Mouse (Mus musculus) limb, embryonic 10.5 days (tissue): ENCODE results near the gene Pipox. TPM values are rescaled to one million over a fixed set of nuclear protein-coding genes. Genes with fewer than 3 reads are reported as not detected.
A peak's percentile ranks its signal among the peaks of the same experiment; 100 is the strongest.

Source experiments
- DNase-seq: peaks from one replicate; pipeline ENCODE4 v3.0.0-alpha.2; 2017; ENCODE audit warnings: low spot score
- H3K27ac ChIP-seq: fragments of 300-500 bp; sonication (generic); 2 replicates; pipeline ENCODE4 v1.5.1; 2016; ENCODE audit warnings: mild to moderate bottlenecking
- H3K27me3 ChIP-seq: fragments of 300-500 bp; sonication (generic); 2 replicates; pipeline ENCODE4 v1.6.1; 2016; ENCODE audit warnings: low read depth, mild to moderate bottlenecking; ENCODE audit not compliant: poor library complexity, severe bottlenecking
- H3K36me3 ChIP-seq: fragments of 300-500 bp; sonication (generic); 2 replicates; pipeline ENCODE4 v1.6.1; 2016; ENCODE audit warnings: mild to moderate bottlenecking, moderate library complexity
- H3K4me1 ChIP-seq: fragments of 300-500 bp; sonication (generic); 2 replicates; pipeline ENCODE4 v1.6.1; 2016
- H3K4me3 ChIP-seq: fragments of 300-500 bp; sonication (generic); 2 replicates; pipeline ENCODE4 v1.5.1; 2016; ENCODE audit warnings: mild to moderate bottlenecking, moderate library complexity
- H3K9me3 ChIP-seq: fragments of 300-500 bp; sonication (generic); replicated peaks from 2 replicates; pipeline ENCODE4 v1.6.1; 2016; ENCODE audit warnings: mild to moderate bottlenecking
- WGBS: fragments of 180-500 bp; shearing (Covaris S2); methylation state at CpG from one replicate; pipeline ENCODE4 v1.1.7; 2016; 5-methylcytosine and 5-hydroxymethylcytosine counted together
- polyA plus RNA-seq: library from polyadenylated mRNA; unstranded; fragments of >200 nt; fragmentation: Nextera tagmentation; extraction: Ambion mirVana; gene quantifications from 2 replicates; pipeline ENCODE4 v1.2.1, GENCODE M21; 2016

The Pipox gene
- polyA plus RNA-seq, 1 experiment from 2014 or later = 0.48 TPM

DNA sequence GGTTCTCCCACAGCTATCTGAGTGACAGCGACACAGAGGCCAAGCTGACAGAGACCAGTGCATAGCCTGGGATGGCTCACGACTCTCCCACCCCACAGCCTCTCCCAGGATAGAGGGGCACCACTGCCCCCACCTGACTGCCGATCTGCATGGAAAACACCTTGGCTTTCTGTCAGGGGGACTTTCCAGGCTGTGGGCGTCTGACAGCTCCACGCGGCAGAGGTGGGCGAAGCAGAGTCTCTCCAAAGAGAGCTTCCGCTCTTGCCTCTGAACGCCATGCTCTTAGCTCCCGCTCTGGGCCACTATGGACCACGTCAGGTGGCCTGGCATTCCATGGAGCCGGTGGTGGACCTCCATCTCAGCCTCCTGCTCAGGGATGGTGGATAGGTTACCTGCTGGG lies 29.1 kb downstream of the Pipox start:
- Histone ChIP-seq H3K27ac (0 out of 2 replicates have a peak overlapping the region, but pooled peaks have one; percentile 33), H3K27me3 (peaks cover 100% of the 10 kb centered on the region), H3K36me3 (peaks cover 21% of the 10 kb centered on the region), H3K4me3 (no peak overlapping the region), H3K4me1 (peaks cover 32% of the 10 kb centered on the region), H3K9me3 (no peaks in the 10 kb centered on the region)
- WGBS = 54% methylated on average over 12 of the region's 12 CpGs
- DNase-seq = no peak

DNA sequence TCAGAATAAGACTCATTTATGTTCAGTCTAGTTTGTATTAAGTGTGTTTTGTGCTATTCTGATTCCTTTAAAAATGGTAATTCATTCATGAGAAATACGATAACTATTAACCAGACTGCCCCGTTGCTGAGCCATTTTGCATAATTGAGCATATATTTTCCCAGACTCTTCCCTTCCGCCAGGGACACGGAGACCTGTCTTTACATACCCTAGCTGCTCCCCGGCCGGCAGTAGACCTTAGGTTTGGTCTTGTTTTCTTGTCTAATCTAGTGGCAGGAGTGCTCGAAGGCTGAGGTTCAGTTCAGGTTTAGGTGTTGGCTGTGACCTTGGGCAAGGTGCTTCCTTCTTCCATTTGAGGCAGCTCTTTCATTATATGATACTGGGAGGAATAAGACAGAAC lies 31.0 kb downstream of the Pipox start:
- H3K36me3 ChIP-seq = peaks cover 35% of the 10 kb centered on the region
- 91% methylated on average over 7 of the region's 7 CpGs for WGBS
- peaks cover 32% of the 10 kb centered on the region for H3K4me1 ChIP-seq
- H3K27ac ChIP-seq = no peak overlapping the region
- no peak for DNase-seq
- peaks cover 100% of the 10 kb centered on the region for H3K27me3 ChIP-seq
- no peaks in the 10 kb centered on the region for H3K9me3 ChIP-seq
- no peak overlapping the region for H3K4me3 ChIP-seq

DNA sequence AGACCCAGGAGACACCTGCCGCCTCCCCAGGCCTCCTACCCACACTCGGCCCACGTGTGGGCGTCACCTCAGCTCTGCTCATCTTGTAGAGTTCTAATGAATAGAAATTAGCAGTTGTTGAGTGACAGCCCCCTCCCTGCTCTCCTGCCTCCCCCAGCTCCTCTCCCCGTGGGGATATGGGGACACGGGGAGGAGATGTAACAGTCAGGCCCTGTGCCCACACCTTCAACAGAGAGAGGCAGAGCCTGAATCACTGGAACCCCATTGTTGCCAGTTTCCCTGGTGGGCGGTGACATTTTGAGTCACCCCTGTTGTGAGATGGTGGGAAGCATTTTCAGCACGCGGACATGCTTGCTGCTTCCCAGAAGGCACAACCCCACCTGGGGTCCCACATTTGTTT lies 32.9 kb downstream of the Pipox start:
- Histone ChIP-seq H3K9me3 (no peaks in the 10 kb centered on the region), H3K4me3 (no peak overlapping the region), H3K36me3 (peaks cover 42% of the 10 kb centered on the region), H3K27me3 (peaks cover 94% of the 10 kb centered on the region), H3K27ac (no peak overlapping the region), H3K4me1 (peaks cover 30% of the 10 kb centered on the region)
- DNase-seq = no peak
- WGBS = 81% methylated on average over 9 of the region's 9 CpGs

DNA sequence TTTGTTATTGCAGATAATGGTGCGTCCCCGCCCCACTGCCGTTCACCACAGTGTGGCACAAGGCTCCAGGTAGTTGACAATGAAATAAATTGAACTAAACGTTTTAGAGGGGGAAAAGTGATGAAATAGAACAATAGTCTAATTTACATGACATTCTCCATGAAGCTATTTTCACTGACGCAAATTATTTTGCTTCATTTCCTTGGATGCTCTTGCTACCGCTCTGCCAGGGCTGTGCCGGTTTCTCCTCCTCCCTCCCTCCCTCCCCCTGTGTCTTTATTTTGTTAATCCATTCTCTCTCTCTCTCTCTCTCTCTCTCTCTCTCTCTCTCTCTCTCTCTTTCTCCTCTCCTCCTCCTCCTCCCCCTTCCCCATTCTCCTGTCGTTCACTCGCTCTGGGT lies 35.3 kb downstream of the Pipox start:
- 41% methylated on average over 9 of the region's 9 CpGs for WGBS
- no peak for DNase-seq
- Histone ChIP-seq H3K36me3 (peaks cover 48% of the 10 kb centered on the region), H3K4me3 (no peak overlapping the region), H3K4me1 (peaks cover 45% of the 10 kb centered on the region), H3K27me3 (peaks cover 86% of the 10 kb centered on the region), H3K27ac (peak overlapping the region; percentile 3; the same call in 1 of the 2 replicates), H3K9me3 (no peaks in the 10 kb centered on the region)

DNA sequence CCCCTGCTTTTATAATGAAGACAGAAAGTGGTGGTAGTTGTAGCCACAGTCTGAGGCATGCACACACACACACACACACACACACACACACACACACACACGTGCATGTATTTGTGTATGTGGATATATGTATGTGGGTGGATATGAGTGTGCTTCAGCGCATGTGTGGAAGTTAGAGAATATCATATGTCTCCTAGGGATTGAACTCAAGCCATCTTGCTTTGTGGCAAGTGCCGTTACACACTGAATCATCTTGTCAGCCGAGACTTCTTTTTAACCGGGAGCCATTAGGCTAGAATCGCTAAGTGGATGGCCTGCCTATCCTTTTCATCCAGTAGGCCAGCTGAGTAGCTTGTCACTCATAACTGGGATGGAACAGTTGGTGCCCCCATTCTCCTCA lies 36.8 kb downstream of the Pipox start:
- Histone ChIP-seq H3K27ac (no peak overlapping the region), H3K4me1 (peaks cover 45% of the 10 kb centered on the region), H3K27me3 (peaks cover 84% of the 10 kb centered on the region), H3K9me3 (no peaks in the 10 kb centered on the region), H3K36me3 (peaks cover 61% of the 10 kb centered on the region), H3K4me3 (no peak overlapping the region)
- no peak for DNase-seq
- 87% methylated on average over 6 of the region's 6 CpGs for WGBS

DNA sequence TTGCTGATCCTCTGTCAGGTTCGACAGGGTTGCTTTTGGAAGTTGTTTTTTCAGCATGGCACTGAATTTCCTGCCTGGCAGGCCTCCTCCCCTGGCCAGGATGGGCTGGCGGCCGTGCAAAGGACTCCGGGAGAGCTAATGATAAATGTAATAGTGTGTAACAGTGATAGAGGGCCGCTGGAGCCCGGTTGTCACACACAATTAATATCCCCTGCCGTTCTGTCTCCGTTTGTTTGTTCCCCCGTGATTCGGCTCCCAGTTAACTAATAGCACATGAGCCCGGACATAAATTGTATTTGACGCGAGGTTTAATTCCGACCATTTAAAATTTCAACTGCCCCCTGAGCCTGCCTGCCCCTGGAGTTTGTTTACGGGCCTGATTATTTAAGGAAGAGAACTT lies 38.5 kb downstream of the Pipox start:
- Histone ChIP-seq H3K9me3 (no peaks in the 10 kb centered on the region), H3K27me3 (peaks cover 84% of the 10 kb centered on the region), H3K4me3 (no peak overlapping the region), H3K36me3 (peaks cover 69% of the 10 kb centered on the region), H3K27ac (no peak overlapping the region), H3K4me1 (peaks cover 58% of the 10 kb centered on the region)
- no peak for DNase-seq
- 19% methylated on average over 15 of the region's 15 CpGs for WGBS

DNA sequence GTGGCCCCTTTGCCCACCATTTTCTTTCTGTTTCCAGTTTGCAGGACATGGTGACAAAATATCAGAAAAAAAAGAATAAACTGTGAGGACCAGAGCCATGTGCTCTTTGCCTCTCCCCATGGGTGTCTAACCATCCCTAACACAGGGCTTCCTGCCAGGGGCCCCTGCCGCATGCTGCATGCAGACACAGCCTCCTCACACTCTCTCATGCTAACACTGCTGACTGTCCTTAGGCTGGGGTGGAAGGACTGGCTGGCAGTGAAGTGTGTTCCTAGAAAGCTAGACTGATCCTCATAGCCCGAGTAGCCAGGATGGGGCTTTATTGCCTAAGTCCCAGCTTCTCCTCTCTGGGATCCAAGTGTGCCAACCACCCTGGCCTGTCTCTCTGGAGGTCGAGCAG lies 39.3 kb downstream of the Pipox start:
- Histone ChIP-seq H3K4me1 (peaks cover 58% of the 10 kb centered on the region), H3K4me3 (no peak overlapping the region), H3K9me3 (no peaks in the 10 kb centered on the region), H3K27ac (no peak overlapping the region), H3K27me3 (peaks cover 84% of the 10 kb centered on the region), H3K36me3 (peaks cover 69% of the 10 kb centered on the region)
- 62% methylated on average over 3 of the region's 3 CpGs for WGBS
- DNase-seq = no peak

DNA sequence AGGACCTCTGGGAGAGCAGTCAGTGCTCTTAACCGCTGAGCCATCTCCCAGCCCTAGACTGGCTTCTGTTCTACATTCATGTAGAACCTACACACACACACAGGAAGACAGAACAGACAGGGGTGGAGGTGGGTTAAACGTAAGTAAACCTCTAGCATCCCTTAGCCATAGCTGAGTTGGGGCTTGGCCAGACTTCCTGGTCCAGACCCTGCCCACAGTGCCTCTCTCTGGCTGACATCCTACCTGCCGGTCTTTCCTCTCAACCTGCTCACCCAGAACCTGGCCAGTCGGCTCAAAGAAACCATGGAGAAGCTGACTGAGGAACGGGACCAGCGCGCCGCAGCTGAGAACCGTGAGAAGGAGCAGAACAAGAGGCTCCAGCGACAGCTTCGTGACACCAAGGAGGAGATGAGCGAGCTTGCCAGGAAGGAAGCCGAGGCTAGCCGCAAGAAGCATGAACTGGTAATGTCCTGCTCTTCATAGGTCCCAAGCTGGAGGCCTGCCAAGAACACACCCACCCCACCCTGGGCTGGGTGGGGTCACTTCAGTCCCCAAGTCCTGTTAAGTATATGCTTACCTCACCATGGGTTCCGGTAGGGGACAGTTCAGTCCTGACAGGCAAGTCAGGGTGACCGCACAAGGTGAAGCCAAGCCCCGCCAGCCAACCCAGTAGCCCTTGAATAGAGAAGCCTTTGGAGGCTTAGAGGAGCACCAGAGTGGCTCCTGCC lies 40.8 kb downstream of the Pipox start:
- Histone ChIP-seq H3K9me3 (no peaks in the 10 kb centered on the region), H3K27me3 (peaks cover 84% of the 10 kb centered on the region), H3K27ac (no peak overlapping the region), H3K36me3 (peaks cover 72% of the 10 kb centered on the region), H3K4me1 (peaks cover 56% of the 10 kb centered on the region), H3K4me3 (no peak overlapping the region)
- no peak for DNase-seq
- 90% methylated on average over 17 of the region's 17 CpGs for WGBS

DNA sequence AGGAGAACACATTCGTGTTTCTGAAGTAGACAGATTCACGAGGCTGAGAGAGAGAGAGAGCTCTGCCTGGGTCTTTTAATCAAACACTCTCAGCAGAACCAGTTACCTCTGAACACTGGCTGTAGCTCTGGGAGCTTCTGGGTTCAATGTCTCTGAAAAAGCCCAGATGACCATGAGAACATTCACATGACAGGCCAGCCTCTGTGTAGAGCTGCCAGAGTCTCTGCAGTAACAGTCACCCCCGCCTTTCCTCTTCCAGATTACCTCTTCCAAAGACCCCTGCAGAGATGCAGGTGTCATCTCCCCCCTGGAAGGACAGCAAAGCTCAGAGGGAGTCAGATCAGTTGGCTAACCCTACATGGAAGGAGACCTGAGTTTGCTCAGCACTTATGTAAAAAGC lies 41.7 kb downstream of the Pipox start:
- no peaks in the 10 kb centered on the region for H3K9me3 ChIP-seq
- WGBS = 57% methylated on average over 3 of the region's 3 CpGs
- H3K27me3 ChIP-seq = peaks cover 84% of the 10 kb centered on the region
- DNase-seq = no peak
- H3K4me3 ChIP-seq = no peak overlapping the region
- H3K27ac ChIP-seq = no peak overlapping the region
- H3K36me3 ChIP-seq = peaks cover 73% of the 10 kb centered on the region
- peaks cover 62% of the 10 kb centered on the region for H3K4me1 ChIP-seq

DNA sequence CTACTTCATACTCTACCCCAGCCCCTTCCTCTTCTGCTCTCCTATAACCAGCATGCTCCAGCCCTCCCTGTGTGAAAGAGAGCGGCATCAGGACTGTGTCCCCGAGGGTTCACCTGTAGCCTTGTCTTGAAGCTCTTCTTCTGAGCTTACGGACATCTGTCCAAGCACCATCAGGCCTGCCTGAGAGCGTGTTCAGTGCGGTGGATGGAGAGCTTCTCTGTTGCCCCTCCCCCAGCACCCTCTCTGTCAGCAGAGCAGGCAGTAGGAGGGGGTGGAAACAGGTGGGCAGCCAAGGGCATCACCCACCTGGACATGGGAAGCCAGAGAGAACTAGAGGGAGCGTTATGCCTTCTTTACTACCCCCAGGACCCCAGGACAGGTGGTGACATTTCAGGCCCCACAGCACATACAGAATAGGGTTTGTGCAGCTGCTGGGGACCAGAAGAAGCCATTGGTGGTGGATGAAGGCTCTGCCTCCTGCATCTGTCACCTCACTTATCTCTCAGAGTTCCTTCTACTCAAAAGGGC lies 42.3 kb downstream of the Pipox start:
- 70% methylated on average over 6 of the region's 6 CpGs for WGBS
- no peak for DNase-seq
- Histone ChIP-seq H3K4me1 (peaks cover 58% of the 10 kb centered on the region), H3K4me3 (no peak overlapping the region), H3K36me3 (peaks cover 79% of the 10 kb centered on the region), H3K27me3 (peaks cover 84% of the 10 kb centered on the region), H3K27ac (no peak overlapping the region), H3K9me3 (no peaks in the 10 kb centered on the region)

DNA sequence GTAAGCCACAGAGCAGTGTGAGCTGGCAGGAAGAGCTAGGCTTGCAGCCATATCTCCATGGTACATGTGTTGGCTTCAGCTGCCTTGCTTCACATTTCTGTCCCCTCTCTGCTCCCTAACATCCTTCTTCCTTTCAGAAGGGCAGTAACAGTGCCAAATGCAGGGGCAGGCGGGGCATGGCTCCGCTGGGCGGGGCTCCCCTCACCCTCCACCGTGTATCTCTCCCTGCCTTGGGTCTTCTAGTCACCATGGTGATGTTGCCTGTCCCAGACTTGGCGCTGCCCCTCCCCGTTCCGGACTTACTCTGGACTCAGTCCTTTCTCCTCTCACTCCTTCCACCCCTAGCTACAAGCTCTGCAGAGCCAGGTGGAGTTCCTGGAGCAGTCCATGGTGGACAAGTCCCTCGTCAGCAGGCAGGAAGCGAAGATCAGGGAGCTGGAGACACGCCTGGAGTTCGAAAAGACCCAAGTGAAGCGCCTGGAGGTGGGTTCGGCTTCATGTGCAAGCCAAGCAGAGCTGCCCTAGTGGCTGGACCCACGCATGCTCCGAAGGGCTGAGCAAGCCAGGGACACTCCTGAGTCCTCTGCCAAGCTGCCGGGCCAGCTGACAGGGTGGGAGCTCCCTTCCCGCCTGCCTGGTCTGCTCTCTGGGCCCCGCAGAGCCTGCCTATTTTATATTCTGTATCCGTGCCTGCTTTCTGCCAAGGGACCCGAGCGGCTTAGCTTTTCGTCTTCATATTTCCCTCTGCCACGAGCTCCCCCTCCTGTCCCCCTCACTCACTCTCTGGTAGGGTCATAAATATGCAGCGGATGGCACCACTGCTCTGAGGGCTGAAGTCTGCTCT lies 43.3 kb downstream of the Pipox start:
- no peak for DNase-seq
- Histone ChIP-seq H3K4me3 (0 out of 2 replicates have a peak overlapping the region, but pooled peaks have one; percentile 3), H3K27me3 (peaks cover 92% of the 10 kb centered on the region), H3K36me3 (peaks cover 88% of the 10 kb centered on the region), H3K27ac (no peak overlapping the region), H3K4me1 (peaks cover 50% of the 10 kb centered on the region), H3K9me3 (no peaks in the 10 kb centered on the region)
- WGBS = 42% methylated on average over 24 of the region's 24 CpGs

DNA sequence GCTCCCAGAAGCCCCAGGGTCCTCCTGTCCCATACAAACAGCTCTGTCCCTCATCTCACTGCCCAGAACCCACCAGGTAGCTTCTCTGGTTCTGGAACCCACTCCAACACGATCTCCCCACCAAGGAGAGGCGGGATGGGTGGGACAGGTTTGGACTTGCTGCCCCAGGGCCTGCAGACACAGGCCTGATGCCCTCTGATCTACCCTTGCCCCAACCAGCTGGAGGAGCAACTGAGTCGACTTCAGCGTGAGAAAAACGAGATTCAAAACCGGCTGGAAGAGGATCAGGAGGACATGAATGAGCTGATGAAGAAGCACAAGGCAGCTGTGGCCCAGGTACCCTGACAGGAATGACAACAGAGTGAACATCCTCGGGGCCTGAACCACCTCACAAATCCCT lies 44.7 kb downstream of the Pipox start:
- peaks cover 39% of the 10 kb centered on the region for H3K4me1 ChIP-seq
- no peak for DNase-seq
- H3K9me3 ChIP-seq = no peaks in the 10 kb centered on the region
- 79% methylated on average over 7 of the region's 7 CpGs for WGBS
- peaks cover 93% of the 10 kb centered on the region for H3K36me3 ChIP-seq
- H3K27ac ChIP-seq = no peak overlapping the region
- peaks cover 97% of the 10 kb centered on the region for H3K27me3 ChIP-seq
- no peak overlapping the region for H3K4me3 ChIP-seq

DNA sequence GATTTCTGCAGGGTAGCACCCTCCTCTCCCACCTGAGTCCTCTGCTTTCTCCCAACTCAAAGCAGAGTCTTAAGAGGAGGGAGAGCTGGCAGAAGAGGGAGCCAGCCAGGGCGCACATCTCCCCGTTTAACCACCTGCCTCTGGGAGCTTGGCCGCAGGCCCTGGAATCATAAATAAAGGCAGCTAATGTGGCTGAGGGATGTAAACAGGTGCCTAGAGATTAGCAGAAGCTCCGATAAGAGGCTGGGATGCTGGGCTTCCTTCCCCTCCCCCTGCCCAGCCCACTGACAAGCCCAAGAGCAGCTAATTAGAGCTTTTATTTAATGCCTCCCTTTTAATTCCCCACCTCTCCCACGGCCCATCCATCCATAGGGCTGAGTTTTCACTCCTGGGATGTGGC lies 45.8 kb downstream of the Pipox start:
- Histone ChIP-seq H3K27me3 (peaks cover 97% of the 10 kb centered on the region), H3K4me1 (peaks cover 44% of the 10 kb centered on the region), H3K36me3 (peaks cover 93% of the 10 kb centered on the region), H3K4me3 (no peak overlapping the region), H3K9me3 (no peaks in the 10 kb centered on the region), H3K27ac (no peak overlapping the region)
- no peak for DNase-seq
- 24% methylated on average over 5 of the region's 5 CpGs for WGBS
